ENCODE assay signal across 23 mouse cellular contexts in the genomic region with DNA sequence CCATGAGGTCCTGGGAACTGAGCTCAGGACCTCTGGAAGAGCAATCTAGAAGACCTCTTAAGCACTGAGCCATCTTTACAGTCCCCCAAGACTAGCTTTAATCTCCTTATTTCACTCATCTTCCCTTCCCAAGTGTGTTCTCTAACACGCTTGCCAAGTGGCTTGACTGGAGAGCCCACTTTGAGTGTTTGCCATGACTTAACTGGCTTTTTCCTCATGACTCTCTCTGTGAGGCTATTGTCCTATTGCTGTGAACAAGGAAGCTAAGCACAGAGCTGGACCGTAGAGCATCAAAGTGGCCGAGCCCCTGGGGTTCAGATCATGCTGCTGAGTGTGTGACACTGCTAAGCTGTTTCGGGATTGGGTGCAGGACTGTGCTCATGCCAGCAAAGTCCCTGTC. TPM values are rescaled to one million over a fixed set of nuclear protein-coding genes. Genes with fewer than 3 reads are reported as not detected.
DNase-seq lines count a peak whose midpoint lies in the region; ATAC-seq and TF ChIP-seq lines count a peak whose summit lies in the region.
"Had no signal": no experiment of that assay in that cellular context is flagged by ENCODE, and none has a peak within 500 bp of the region (broad histone marks: within the 10 kb centered on the region; RNA-seq: fewer than 3 reads in every experiment).

No protein-coding gene starts in this region.

- H3K9me3 ChIP-seq in heart, embryonic 15.5 days (replicated peaks), result no peaks in the 10 kb centered on the region
- H3K9me3 ChIP-seq: forebrain, embryonic 12.5 days; limb, embryonic 10.5 days; limb, embryonic 15.5 days; liver, embryonic 15.5 days; megakaryocyte, embryonic 14.5 days; midbrain, embryonic 13.5 days had no signal

- no peak for TF ChIP-seq POLR2A in lung, adult 2 months (IDR thresholded peaks at IDR 0.05; ENCODE audit: borderline replicate concordance, extremely low read depth, low read depth, low read length)

- WGBS in heart, embryonic 15.5 days, result 83% methylated on average over 4 of the region's 4 CpGs
- 60% methylated on average over 4 of the region's 4 CpGs for WGBS in lung, adult 2 months

- no peak overlapping the region for H3K4me3 ChIP-seq in heart, embryonic 15.5 days
- H3K4me3 ChIP-seq in layer of hippocampus, adult 2 months, result no peak overlapping the region
- H3K4me3 ChIP-seq in lung, adult 2 months (replicated peaks; ENCODE audit: extremely low read depth, low read depth, low read length), result no peak overlapping the region
- H3K4me3 ChIP-seq: erythroblast, embryonic 14.5 days; forebrain, embryonic 12.5 days; limb, embryonic 10.5 days; limb, embryonic 15.5 days; liver, embryonic 15.5 days; megakaryocyte, embryonic 14.5 days; midbrain, embryonic 13.5 days had no signal

- H3K9ac ChIP-seq in heart, embryonic 15.5 days, result no peak overlapping the region
- H3K9ac ChIP-seq: forebrain, embryonic 12.5 days; limb, embryonic 15.5 days; liver, embryonic 15.5 days had no signal

- no peak for TF ChIP-seq CTCF in layer of hippocampus, adult 2 months (conservative IDR thresholded peaks at IDR 0.05)
- TF ChIP-seq CTCF in lung, adult 2 months (IDR thresholded peaks at IDR 0.05; ENCODE audit: insufficient read depth, low read length), result no peak

- H3K27ac ChIP-seq in heart, embryonic 15.5 days, result peak overlapping the region; percentile 3; the same call in 1 of the 2 replicates
- H3K27ac ChIP-seq in layer of hippocampus, adult 2 months, result peak overlapping the region; percentile 56; the same call in 1 of the 2 replicates
- H3K27ac ChIP-seq: limb, embryonic 10.5 days; limb, embryonic 15.5 days; liver, embryonic 15.5 days had no signal

- no peaks in the 10 kb centered on the region for H3K27me3 ChIP-seq in heart, embryonic 15.5 days
- H3K27me3 ChIP-seq: forebrain, embryonic 12.5 days; limb, embryonic 15.5 days; liver, embryonic 15.5 days; megakaryocyte, embryonic 14.5 days; midbrain, embryonic 13.5 days had no signal

- peaks cover 13% of the 10 kb centered on the region for H3K36me3 ChIP-seq in heart, embryonic 15.5 days

- H3K4me1 ChIP-seq in heart, embryonic 15.5 days (replicated peaks), result peaks cover 56% of the 10 kb centered on the region
- H3K4me1 ChIP-seq in lung, adult 2 months (ENCODE audit: control insufficient read depth, insufficient read depth, low read length), result peaks cover 14% of the 10 kb centered on the region
- H3K4me1 ChIP-seq: forebrain, embryonic 12.5 days; limb, embryonic 10.5 days had no signal

- H3K4me2 ChIP-seq in heart, embryonic 15.5 days, result no peak overlapping the region
- H3K4me2 ChIP-seq: forebrain, embryonic 12.5 days; heart, embryonic 11.5 days; limb, embryonic 15.5 days; liver, embryonic 15.5 days; midbrain, embryonic 13.5 days had no signal

- DNase-seq in heart, adult 8-10 months (ENCODE audit: low spot score), result no peak
- no peak for DNase-seq in layer of hippocampus, adult 2 months (ENCODE audit: low spot score in 2 of 2)
- no peak for DNase-seq in layer of hippocampus, postnatal 10 days (ENCODE audit: low spot score in 2 of 2)
- peak; percentile 43 for DNase-seq in lung, postnatal 25 days (ENCODE audit: low spot score)
- DNase-seq in lung, adult 2 months, result no peak
- peak; percentile 36 for DNase-seq in brain, adult 2 months (ENCODE audit: low read depth, low spot score)
- DNase-seq: adrenal gland, postnatal 14 days; cerebellum, adult 11-12 months; cerebellum, postnatal 10 days; heart, postnatal 4 days; right cerebral cortex, adult 18-20 months; spleen, adult 18-20 months had no signal

- ATAC-seq in heart, embryonic 15.5 days (replicated peaks; ENCODE audit: insufficient number of reproducible peaks, insufficient read depth, low FRiP score, low read depth), result no peak
- ATAC-seq: CD4-positive, CD25-positive, alpha-beta regulatory T cell, adult 4 months; intestine, postnatal 0 days; midbrain, embryonic 13.5 days had no signal

RNA-seq across cellular contexts. Expression of a gene that starts 28.2 kb away (rescaled TPM):
- 11.9 and 12.2 TPM in 2 replicates for polyA plus RNA-seq in heart, embryonic 15.5 days (2015; fragmentation: Nextera tagmentation; extraction: Ambion mirVana)
- 100 to 1,000 TPM; 103 to 141 (median 121) TPM for total RNA-seq in heart, adult 8-10 months (2022)
- 10 to 100 TPM; 39.8 to 41.1 TPM for total RNA-seq in layer of hippocampus, adult 2 months (2021)
- total RNA-seq in layer of hippocampus, postnatal 10 days (2021), result 10 to 100 TPM; 26.1 to 27.3 TPM
- 30.4 and 35.3 TPM in 2 replicates for polyA plus RNA-seq in lung, adult 2 months (2012; rRNA removed)

RNA-seq across cellular contexts. Expression of a gene that starts 41.7 kb away (rescaled TPM):
- polyA plus RNA-seq in heart, embryonic 15.5 days (2015; fragmentation: Nextera tagmentation; extraction: Ambion mirVana), result 7.2 and 8.0 TPM in 2 replicates
- total RNA-seq in heart, adult 8-10 months (2022), result 1 to 10 TPM in 3 of 4 experiments, under 1 TPM in 1; 0.89 to 1.9 (median 1.3) TPM
- 1 to 10 TPM; 5.1 to 5.9 TPM for total RNA-seq in layer of hippocampus, adult 2 months (2021)
- 1 to 10 TPM; 5.1 to 5.4 TPM for total RNA-seq in layer of hippocampus, postnatal 10 days (2021)
- polyA plus RNA-seq in lung, adult 2 months (2012; rRNA removed), result 2.6 and 2.9 TPM in 2 replicates
- polyA plus RNA-seq: erythroblast, embryonic 14.5 days had no signal

RNA-seq across cellular contexts. Expression of a gene that starts 41.8 kb away (rescaled TPM):
- 177 and 206 TPM in 2 replicates for polyA plus RNA-seq in heart, embryonic 15.5 days (2015; fragmentation: Nextera tagmentation; extraction: Ambion mirVana)
- total RNA-seq in heart, adult 8-10 months (2022), result 100 to 1,000 TPM in 2 of 4 experiments, 10 to 100 TPM in 2; 91.9 to 113 (median 101) TPM
- 100 to 1,000 TPM; 173 to 186 TPM for total RNA-seq in layer of hippocampus, adult 2 months (2021)
- total RNA-seq in layer of hippocampus, postnatal 10 days (2021), result 100 to 1,000 TPM; 213 to 228 TPM
- 29.8 and 58.1 TPM in 2 replicates for polyA plus RNA-seq in lung, adult 2 months (2012; rRNA removed)

RNA-seq across cellular contexts. Expression of a gene that starts 48.1 kb away (rescaled TPM):
- polyA plus RNA-seq in heart, embryonic 15.5 days (2015; fragmentation: Nextera tagmentation; extraction: Ambion mirVana), result 2.5 and 3.3 TPM in 2 replicates
- 1 to 10 TPM; 3.5 to 5.1 (median 3.8) TPM for total RNA-seq in heart, adult 8-10 months (2022)
- total RNA-seq in layer of hippocampus, adult 2 months (2021), result 10 to 100 TPM; 15.2 TPM
- total RNA-seq in layer of hippocampus, postnatal 10 days (2021), result 10 to 100 TPM; 15.0 to 17.3 TPM
- 29.8 and 33.2 TPM in 2 replicates for polyA plus RNA-seq in lung, adult 2 months (2012; rRNA removed)

RNA-seq across cellular contexts. Expression of a gene that starts 59.3 kb away (rescaled TPM):
- 49.4 and 51.7 TPM in 2 replicates for polyA plus RNA-seq in heart, embryonic 15.5 days (2015; fragmentation: Nextera tagmentation; extraction: Ambion mirVana)
- total RNA-seq in heart, adult 8-10 months (2022), result 10 to 100 TPM; 25.3 to 32.1 (median 30.4) TPM
- total RNA-seq in layer of hippocampus, adult 2 months (2021), result 10 to 100 TPM; 30.0 to 32.3 TPM
- total RNA-seq in layer of hippocampus, postnatal 10 days (2021), result 10 to 100 TPM; 26.7 to 29.1 TPM
- 42.4 and 57.6 TPM in 2 replicates for polyA plus RNA-seq in lung, adult 2 months (2012; rRNA removed)

Comparison
In these comparisons a context has a peak if more than half of its experiments do, and no peak if none do; other contexts are left out.
1. DNase-seq: peak in lung, postnatal 25 days (single experiment) and brain, adult 2 months (single experiment); none in heart, adult 8-10 months (single experiment), layer of hippocampus, adult 2 months (0 of 2), layer of hippocampus, postnatal 10 days (0 of 2) and lung, adult 2 months (single experiment).